Mouse (Mus musculus) thymus, adult 2 months (tissue): ENCODE results near the gene Lkaaear1. TPM values are rescaled to one million over a fixed set of nuclear protein-coding genes. Genes with fewer than 3 reads are reported as not detected.
A peak's percentile ranks its signal among the peaks of the same experiment; 100 is the strongest.

Experiments
- DNase-seq: peaks from one replicate; pipeline ENCODE4 v3.0.0; 2021
- H3K27ac ChIP-seq: fragments of 200-500 bp; 2 replicates; pipeline ENCODE4 v1.5.1; 2012; ENCODE audit warnings: low read length, control low read depth; ENCODE audit not compliant: control insufficient read depth, insufficient read depth
- H3K27me3 ChIP-seq: fragments of 200-500 bp; 2 replicates; pipeline ENCODE4 v1.6.1; 2012; ENCODE audit warnings: mild to moderate bottlenecking, low read length, moderate library complexity, mixed read lengths; ENCODE audit not compliant: control insufficient read depth, insufficient read depth
- H3K36me3 ChIP-seq: fragments of 200-500 bp; 2 replicates; pipeline ENCODE4 v1.6.1; 2012; ENCODE audit warnings: mild to moderate bottlenecking, low read length, moderate library complexity; ENCODE audit not compliant: control insufficient read depth, insufficient read depth
- H3K4me1 ChIP-seq: fragments of 200-500 bp; replicated peaks from 2 replicates; pipeline ENCODE4 v1.6.1; 2012; ENCODE audit warnings: low read length; ENCODE audit not compliant: control insufficient read depth, insufficient read depth
- H3K4me3 ChIP-seq: fragments of 200-500 bp; 2 replicates; pipeline ENCODE4 v1.5.1; 2012; ENCODE audit warnings: mild to moderate bottlenecking, low read length, control low read depth, moderate library complexity; ENCODE audit not compliant: control insufficient read depth, insufficient read depth
- CTCF ChIP-seq: fragments of 200-500 bp; IDR thresholded peaks from 2 replicates; pipeline ENCODE4 v1.5.1; 2012; ENCODE audit warnings: mild to moderate bottlenecking, control low read depth, low read length, moderate library complexity, borderline replicate concordance; ENCODE audit not compliant: control insufficient read depth, poor library complexity, insufficient read depth; ENCODE audit errors: extremely low read depth
- POLR2A ChIP-seq: fragments of 200-500 bp; IDR thresholded peaks from 2 replicates; pipeline ENCODE4 v1.6.1; 2012; ENCODE audit warnings: mild to moderate bottlenecking, low read length, control low read depth, moderate library complexity; ENCODE audit not compliant: control insufficient read depth, poor library complexity, insufficient read depth; ENCODE audit errors: extremely low read depth
- WGBS: fragments of 180-500 bp; shearing (Covaris S2); methylation state at CpG from one replicate; pipeline ENCODE4 v1.1.7; 2018; 5-methylcytosine and 5-hydroxymethylcytosine counted together
- polyA plus RNA-seq: library from polyadenylated mRNA; depleted of rRNA; stranded (reverse); fragments of >200 nt; gene quantifications from 2 replicates; pipeline ENCODE4 v1.2.3, GENCODE M21; 2012

The Lkaaear1 gene
- polyA plus RNA-seq, 1 experiment, result not detected

- Histone ChIP-seq H3K27ac (no peak overlapping the region), H3K4me1 (peaks cover 4% of the 10 kb centered on the region; the same call in 1 of the 2 replicates), H3K27me3 (no peaks in the 10 kb centered on the region), H3K36me3 (no peaks in the 10 kb centered on the region), H3K4me3 (no peak overlapping the region)
- TF ChIP-seq CTCF, result no peak
- TF ChIP-seq POLR2A, result no peak
- WGBS, result 23% methylated on average over 3 of the region's 3 CpGs
- DNase-seq, result no peak
Measured at GRCm38 (mm10) chr2:181716991-181717390, 18.7 kb upstream of the Lkaaear1 start.

GRCm38 (mm10) chr2:181715382-181715781, 17.1 kb upstream of the Lkaaear1 start:
- Histone ChIP-seq H3K4me1 (peaks cover 4% of the 10 kb centered on the region; the same call in 1 of the 2 replicates), H3K27ac (no peak overlapping the region), H3K4me3 (no peak overlapping the region), H3K27me3 (no peaks in the 10 kb centered on the region), H3K36me3 (no peaks in the 10 kb centered on the region)
- no peak for DNase-seq
- WGBS, result 90% methylated on average over 3 of the region's 3 CpGs
- no peak for TF ChIP-seq POLR2A
- TF ChIP-seq CTCF, result no peak

- 3% methylated on average over 7 of the region's 7 CpGs for WGBS
Measured at GRCm38 (mm10) chr2:181714903-181715326, 16.7 kb upstream of the Lkaaear1 start, which contains the start of gene Oprl1. TSS of gene Oprl1 (plus strand) at chr2:181715016.

GRCm38 (mm10) chr2:181713749-181714148, 15.5 kb upstream of the Lkaaear1 start:
- H3K27me3 ChIP-seq, result no peaks in the 10 kb centered on the region
- no peak for DNase-seq
- H3K36me3 ChIP-seq, result no peaks in the 10 kb centered on the region
- 91% methylated on average over 1 of the region's 1 CpGs for WGBS
- peaks cover 4% of the 10 kb centered on the region; the same call in 1 of the 2 replicates for H3K4me1 ChIP-seq
- TF ChIP-seq POLR2A (no peak), CTCF (no peak)
- H3K27ac ChIP-seq, result no peak overlapping the region
- H3K4me3 ChIP-seq, result no peak overlapping the region

More at GRCm38 (mm10) chr2:181714903-181715326, 16.7 kb upstream of the Lkaaear1 start, which contains the start of gene Oprl1:
- no peaks in the 10 kb centered on the region for H3K27me3 ChIP-seq
- H3K27ac ChIP-seq, result no peak within 1 kb of the TSS
- peaks cover 4% of the 10 kb centered on the region; the same call in 1 of the 2 replicates for H3K4me1 ChIP-seq
- TF ChIP-seq CTCF (no peak), POLR2A (no peak)
- H3K4me3 ChIP-seq, result no peak within 1 kb of the TSS
- no peaks in the 10 kb centered on the region for H3K36me3 ChIP-seq
- peak; percentile 26 for DNase-seq

GRCm38 (mm10) chr2:181706668-181707067, 8.4 kb upstream of the Lkaaear1 start:
- H3K27me3 ChIP-seq, result no peaks in the 10 kb centered on the region
- TF ChIP-seq POLR2A (no peak), CTCF (no peak)
- no peaks in the 10 kb centered on the region for H3K36me3 ChIP-seq
- 35% methylated on average over 4 of the region's 4 CpGs for WGBS
- peak; percentile 25 for DNase-seq
- no peak overlapping the region for H3K4me3 ChIP-seq
- no peaks in the 10 kb centered on the region for H3K4me1 ChIP-seq
- no peak overlapping the region for H3K27ac ChIP-seq

- DNase-seq, result no peak
- H3K27me3 ChIP-seq, result no peaks in the 10 kb centered on the region
- TF ChIP-seq POLR2A (no peak), CTCF (no peak)
- 96% methylated on average over 33 of the region's 33 CpGs for WGBS
- H3K27ac ChIP-seq, result no peak overlapping the region
- H3K4me1 ChIP-seq, result peaks cover 20% of the 10 kb centered on the region
- H3K4me3 ChIP-seq, result no peak overlapping the region
- no peaks in the 10 kb centered on the region for H3K36me3 ChIP-seq
Measured at GRCm38 (mm10) chr2:181696801-181697420, 1.3 kb downstream of the Lkaaear1 start.

GRCm38 (mm10) chr2:181695776-181696175, 2.5 kb downstream of the Lkaaear1 start:
- no peak overlapping the region for H3K27ac ChIP-seq
- DNase-seq, result no peak
- TF ChIP-seq CTCF, result no peak
- no peak for TF ChIP-seq POLR2A
- H3K4me1 ChIP-seq, result peaks cover 30% of the 10 kb centered on the region
- no peaks in the 10 kb centered on the region for H3K36me3 ChIP-seq
- H3K4me3 ChIP-seq, result no peak overlapping the region
- 84% methylated on average over 1 of the region's 1 CpGs for WGBS
- H3K27me3 ChIP-seq, result no peaks in the 10 kb centered on the region
